Mouse (Mus musculus): Measurements from ENCODE around the gene Zfpl1. TPM values are rescaled to one million over a fixed set of nuclear protein-coding genes. Genes with fewer than 3 reads are reported as not detected.

Zfpl1 gene
- total RNA-seq, 2 experiments from 2014 or later = 15.5 to 16.1 TPM

- DNase-seq = no peak
Observed at GRCm38 (mm10) chr19:6058966-6059365, 25.8 kb downstream of the Zfpl1 start.

- DNase-seq = no peak
Observed at GRCm38 (mm10) chr19:6058513-6058912, 26.2 kb downstream of the Zfpl1 start.

GRCm38 (mm10) chr19:6057313-6058096 lies 27.3 kb downstream of the Zfpl1 start, which contains the start of the genes Mrpl49 and Fau:
Gene Mrpl49, minus strand, starts transcription at chr19:6057785.
Gene Fau, plus strand, starts transcription at chr19:6057844.
- DNase-seq = peak; percentile 99

GRCm38 (mm10) chr19:6056696-6057095 lies 28.1 kb downstream of the Zfpl1 start:
- DNase-seq = no peak

- peak in 1 of 2 experiments; percentile 6 for DNase-seq
Observed at GRCm38 (mm10) chr19:6054296-6054695, 30.5 kb downstream of the Zfpl1 start.

GRCm38 (mm10) chr19:6052516-6052915 lies 32.2 kb downstream of the Zfpl1 start:
- DNase-seq = peak in 1 of 2 experiments; percentile 7

- DNase-seq = peak in 1 of 2 experiments; percentile 7
Observed at GRCm38 (mm10) chr19:6048681-6049410, 35.9 kb downstream of the Zfpl1 start.

- peak in 1 of 2 experiments; percentile 6 for DNase-seq
Observed at GRCm38 (mm10) chr19:6047899-6048166, 36.9 kb downstream of the Zfpl1 start.

GRCm38 (mm10) chr19:6047154-6047898 lies 37.4 kb downstream of the Zfpl1 start:
- peak in 1 of 2 experiments; percentile 29 for DNase-seq

- peak; percentile 95 to 96 for DNase-seq
Observed at GRCm38 (mm10) chr19:6046294-6047153, 38.2 kb downstream of the Zfpl1 start, which contains the start of gene Syvn1. Gene Syvn1, plus strand, starts transcription at chr19:6046576.

GRCm38 (mm10) chr19:6045366-6046293 lies 39.1 kb downstream of the Zfpl1 start:
- DNase-seq = no peak

GRCm38 (mm10) chr19:6044102-6044501 lies 40.7 kb downstream of the Zfpl1 start:
- peak in 1 of 2 experiments; percentile 11 for DNase-seq

- no peak for DNase-seq
Observed at GRCm38 (mm10) chr19:6042293-6042692, 42.5 kb downstream of the Zfpl1 start.

GRCm38 (mm10) chr19:6040002-6040401 lies 44.8 kb downstream of the Zfpl1 start:
- DNase-seq = no peak

- no peak for DNase-seq
Observed at GRCm38 (mm10) chr19:6038326-6038725, 46.4 kb downstream of the Zfpl1 start.

GRCm38 (mm10) chr19:6037695-6038094 lies 47.1 kb downstream of the Zfpl1 start:
- no peak for DNase-seq

- no peak for DNase-seq
Observed at GRCm38 (mm10) chr19:6035966-6036585, 48.7 kb downstream of the Zfpl1 start.
